Mouse (Mus musculus) brain, embryonic 18.5 days (tissue): ENCODE measurements around the gene Cmc1.

Source experiments
- DNase-seq: peaks from one replicate; pipeline ENCODE4 v3.0.0-alpha.2; 2012; ENCODE audit warnings: low read depth, low spot score

Gene Cmc1

GRCm38 (mm10) chr9:118149407-118150402 is at the start of gene Cmc1:
Gene Cmc1 (minus strand): TSS chr9:118150177.
- peak; percentile 94 for DNase-seq

GRCm38 (mm10) chr9:118198557-118198956 is 48.6 kb upstream of the Cmc1 start:
- DNase-seq, result no peak

DNA sequence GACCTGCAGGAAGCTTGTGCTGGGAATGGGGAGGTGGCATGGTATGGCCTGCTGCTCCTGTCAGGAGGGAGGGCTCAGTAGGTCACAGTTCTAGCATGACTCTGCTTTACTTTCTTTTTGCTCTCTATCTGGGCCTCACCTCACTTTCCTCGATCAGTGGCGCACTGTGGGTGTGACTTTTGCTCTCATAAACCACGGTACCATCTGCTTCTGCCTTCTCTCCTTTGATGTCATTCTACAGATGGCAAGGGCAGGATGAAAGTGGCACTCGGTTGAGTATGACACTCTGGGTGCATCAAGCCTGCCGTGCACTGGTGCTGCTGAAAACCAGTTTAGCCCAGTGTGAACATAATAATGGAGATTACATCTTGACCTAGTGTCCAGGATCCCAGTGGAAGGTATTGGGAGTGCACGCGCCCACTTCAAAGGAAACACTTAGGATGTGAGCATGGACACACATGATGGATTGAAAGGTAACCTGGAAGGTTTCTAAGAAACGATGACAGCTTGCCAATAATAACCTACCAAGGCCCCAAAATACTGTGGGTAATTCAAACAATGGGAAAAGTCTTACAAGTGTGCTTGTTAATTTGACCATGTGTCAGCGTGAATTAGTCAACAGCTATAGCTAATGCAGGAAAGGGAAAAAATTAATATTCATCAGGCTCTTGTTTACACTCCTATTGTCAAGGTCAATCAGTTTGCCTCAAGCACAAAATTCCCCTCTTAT is 46.8 kb upstream of the Cmc1 start:
- DNase-seq, result no peak

DNA sequence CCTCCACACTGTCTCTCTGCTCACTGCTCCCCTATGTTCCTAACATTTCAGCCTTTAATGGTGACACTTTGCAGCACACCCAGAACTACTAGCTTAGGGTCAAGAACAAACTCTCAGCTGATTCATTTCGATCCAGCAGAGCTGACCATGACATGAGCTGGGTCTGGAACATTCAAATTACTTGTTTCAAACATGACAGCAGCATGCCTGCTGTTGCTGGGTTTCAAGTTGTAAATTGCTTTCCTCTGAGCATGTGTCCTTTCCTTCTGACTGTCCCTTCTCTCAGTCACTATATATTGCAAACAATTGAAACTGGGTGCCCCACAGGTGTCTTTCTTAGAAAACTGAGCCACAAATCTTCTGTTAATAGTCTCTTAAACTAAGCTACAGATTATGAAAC is 43.3 kb upstream of the Cmc1 start:
- no peak for DNase-seq

GRCm38 (mm10) chr9:118191276-118191675 is 41.3 kb upstream of the Cmc1 start:
- no peak for DNase-seq

- no peak for DNase-seq
Measured at GRCm38 (mm10) chr9:118188374-118188773, 38.4 kb upstream of the Cmc1 start.

DNA sequence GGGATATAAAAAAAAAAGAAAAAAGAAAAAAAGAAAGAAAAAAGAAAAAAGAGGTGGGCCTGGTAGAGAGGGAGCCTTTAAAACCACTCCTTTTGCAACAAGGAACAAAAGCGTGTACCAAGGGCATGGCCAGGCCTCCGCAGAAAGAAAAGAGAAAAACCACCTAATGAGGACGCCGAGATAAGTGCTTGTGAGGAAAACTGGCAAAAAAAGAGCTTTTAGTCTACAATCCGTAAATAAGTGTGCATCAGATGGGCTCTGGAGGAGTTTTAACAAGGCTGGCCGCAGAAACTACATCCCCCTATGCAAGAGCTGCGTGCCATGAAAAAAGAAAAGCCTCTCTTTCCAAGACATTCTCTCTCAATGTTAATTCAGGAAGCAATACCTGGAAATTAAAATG is 37.4 kb upstream of the Cmc1 start:
- no peak for DNase-seq

DNA sequence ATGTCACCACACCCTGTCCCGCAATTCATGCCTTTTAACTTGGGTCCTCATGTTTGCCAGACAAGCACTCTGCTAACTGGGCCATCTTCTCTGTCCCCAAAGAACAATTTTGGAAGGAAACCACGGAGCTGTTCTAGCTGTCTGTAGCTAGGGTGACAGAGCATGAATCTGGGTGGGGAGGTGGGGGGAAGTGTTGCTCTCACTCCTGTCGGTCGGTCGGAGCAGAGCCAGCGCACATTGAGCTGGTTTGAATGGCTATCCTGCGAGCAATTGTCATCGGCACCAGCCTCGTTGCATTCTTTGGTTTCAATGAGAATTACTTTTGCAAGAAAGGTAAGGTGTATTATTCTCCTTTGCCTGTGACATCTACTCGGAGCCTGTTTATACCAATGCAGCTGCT is 36.8 kb upstream of the Cmc1 start:
- no peak for DNase-seq

GRCm38 (mm10) chr9:118179136-118180025 is 29.4 kb upstream of the Cmc1 start:
- no peak for DNase-seq

GRCm38 (mm10) chr9:118176687-118177086 is 26.7 kb upstream of the Cmc1 start:
- no peak for DNase-seq

GRCm38 (mm10) chr9:118175411-118175810 is 25.4 kb upstream of the Cmc1 start:
- no peak for DNase-seq

DNA sequence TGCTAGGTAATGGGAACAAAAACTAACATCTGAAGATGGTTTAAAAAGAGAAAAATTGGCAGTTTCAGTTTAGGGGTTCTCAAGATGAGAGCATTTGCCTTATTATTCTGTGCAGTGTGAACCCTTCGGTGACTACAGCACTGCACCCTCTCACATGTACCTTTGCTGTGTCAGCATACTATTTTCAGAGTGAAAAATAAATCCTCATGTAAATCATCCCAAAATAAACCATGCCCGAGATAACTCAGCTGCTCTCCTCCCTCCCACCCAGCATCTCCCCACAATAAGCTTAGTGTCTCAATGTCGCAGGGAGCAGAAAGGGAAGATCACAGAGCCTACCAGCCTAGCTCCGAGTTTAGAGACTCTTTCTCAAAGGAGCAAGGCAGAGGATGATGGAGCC is 23.1 kb upstream of the Cmc1 start:
- no peak for DNase-seq

GRCm38 (mm10) chr9:118168544-118168943 is 18.6 kb upstream of the Cmc1 start:
- no peak for DNase-seq

GRCm38 (mm10) chr9:118167606-118168005 is 17.6 kb upstream of the Cmc1 start:
- no peak for DNase-seq

GRCm38 (mm10) chr9:118161536-118161935 is 11.6 kb upstream of the Cmc1 start:
- DNase-seq, result no peak

DNA sequence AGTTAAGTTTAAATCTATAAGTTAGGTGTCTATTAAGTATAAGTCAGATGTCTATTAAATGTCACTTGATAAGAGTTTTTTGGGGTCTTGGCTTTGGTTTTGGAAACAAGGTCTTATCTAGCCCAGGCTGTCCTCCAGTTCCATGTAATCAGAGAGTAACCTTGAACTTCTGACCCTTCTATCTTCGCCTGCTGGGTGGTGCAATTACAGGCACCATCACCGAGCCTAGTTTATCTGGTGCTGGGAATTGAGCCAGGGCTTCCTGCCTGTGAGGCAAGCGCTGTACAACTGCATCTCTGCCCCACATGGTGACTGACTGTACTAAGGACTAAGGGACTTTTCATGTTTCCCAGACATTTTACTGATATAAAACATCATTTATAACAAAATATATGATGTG is 10.0 kb upstream of the Cmc1 start:
- no peak for DNase-seq

DNA sequence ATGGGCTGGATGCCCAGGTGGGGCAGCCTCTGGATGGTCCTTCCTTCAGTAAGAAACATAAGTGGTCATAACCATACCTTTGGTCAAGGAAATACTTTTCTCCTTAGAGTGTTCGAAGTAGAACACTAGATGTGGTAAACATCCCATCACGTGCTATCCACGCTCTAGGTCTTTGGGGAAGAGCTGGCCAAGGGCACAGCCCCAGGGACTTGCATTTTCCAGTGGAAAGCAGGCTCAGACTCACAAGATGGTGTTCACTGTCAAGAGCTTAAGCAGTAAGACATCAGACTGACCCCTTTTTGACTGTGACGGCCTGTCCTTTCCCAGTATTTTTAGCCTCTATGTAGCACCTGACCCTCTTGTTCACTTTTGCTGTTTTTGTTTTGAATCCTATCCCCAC is 8.2 kb upstream of the Cmc1 start:
- DNase-seq, result no peak

DNA sequence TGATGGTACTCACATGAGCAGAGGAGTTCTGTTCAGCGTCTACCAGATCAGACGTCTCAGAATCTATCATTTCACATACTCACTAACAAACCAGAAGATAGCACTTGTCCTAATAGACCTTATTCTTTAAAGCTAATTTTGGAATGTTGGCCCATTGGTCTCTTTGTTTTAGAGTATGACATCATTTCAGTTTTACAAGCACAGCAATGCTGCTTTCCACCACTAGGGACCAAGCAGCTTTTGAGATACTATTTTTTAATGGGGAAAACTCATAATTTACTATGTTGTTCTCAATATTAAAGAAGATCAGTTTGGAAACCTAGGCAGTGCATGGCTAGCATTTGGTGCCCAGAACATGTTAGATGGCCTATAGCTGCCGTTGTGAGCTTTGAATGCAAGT is 7.3 kb upstream of the Cmc1 start:
- DNase-seq, result no peak

DNA sequence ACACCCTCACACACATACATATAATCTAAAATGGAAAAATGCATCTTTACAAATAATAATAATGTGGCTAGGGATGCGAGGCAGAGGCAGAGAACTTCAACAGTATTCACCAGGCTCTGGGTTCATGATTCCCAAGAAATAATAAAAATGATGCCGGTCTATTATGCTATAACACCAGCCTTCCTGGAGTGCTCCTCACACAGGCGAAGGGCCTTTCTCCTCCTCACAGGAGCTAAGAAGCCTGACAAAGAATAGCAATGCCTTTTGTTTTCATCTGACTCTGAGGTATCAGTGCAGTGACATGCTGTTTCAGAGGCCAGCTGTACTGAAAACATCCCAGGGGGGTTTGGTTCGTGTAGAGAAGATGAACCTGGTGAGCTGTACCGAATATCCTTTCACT is 4.7 kb upstream of the Cmc1 start:
- DNase-seq, result no peak

- no peak for DNase-seq
Measured at GRCm38 (mm10) chr9:118151221-118151507, 1.2 kb upstream of the Cmc1 start.

DNA sequence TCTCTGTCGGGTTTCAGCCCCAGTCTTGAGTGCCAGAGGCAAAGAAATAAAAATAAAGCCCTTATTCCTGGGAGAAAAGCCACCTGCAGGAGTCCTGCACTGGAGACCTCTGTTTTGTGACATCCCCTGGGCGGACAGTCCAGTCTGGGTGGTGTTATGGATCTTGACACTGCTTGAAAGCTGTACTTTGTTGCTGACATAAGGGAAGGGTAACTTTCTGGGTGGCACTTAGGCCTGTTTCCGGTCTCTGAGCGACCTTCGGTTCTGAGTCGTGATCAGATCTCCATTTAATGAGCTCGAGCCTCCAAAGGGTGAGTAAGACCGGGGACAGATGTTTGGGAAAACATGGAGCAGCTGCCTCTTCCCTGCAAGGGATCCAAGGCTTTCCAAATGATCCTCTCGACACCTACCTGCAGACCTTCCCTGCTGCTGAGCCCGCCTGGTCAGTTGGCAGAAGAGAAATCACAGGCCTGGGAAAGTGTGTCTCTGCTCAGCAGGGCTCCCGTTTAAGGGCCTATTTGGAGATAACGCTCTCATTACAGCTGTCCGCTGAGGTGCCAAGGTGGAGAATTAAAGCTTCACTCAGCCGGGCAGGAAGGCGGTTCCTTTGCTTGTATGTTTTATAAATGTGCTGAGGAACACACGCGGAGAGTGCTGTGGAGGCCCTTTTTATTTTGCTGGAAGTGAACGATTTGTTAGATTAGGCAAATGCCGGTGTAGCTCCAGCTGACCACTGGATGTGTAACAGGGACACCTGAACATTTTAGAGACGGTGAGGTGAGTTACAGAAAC is 648 bp upstream of the Cmc1 start:
- no peak for DNase-seq
